Mouse (Mus musculus) retina, embryonic 14.5 days (tissue): ENCODE measurements at regions not wholly inside any gene's neighbourhood (a gene's known extent, or its start where the extent isn't known, plus 50 kb on each side); places are given as distances from the start of the nearest gene placed in this dataset.

Experiments
- DNase-seq: peaks from one replicate; pipeline ENCODE4 v3.0.0-alpha.2; 2015; ENCODE audit warnings: low spot score

DNA sequence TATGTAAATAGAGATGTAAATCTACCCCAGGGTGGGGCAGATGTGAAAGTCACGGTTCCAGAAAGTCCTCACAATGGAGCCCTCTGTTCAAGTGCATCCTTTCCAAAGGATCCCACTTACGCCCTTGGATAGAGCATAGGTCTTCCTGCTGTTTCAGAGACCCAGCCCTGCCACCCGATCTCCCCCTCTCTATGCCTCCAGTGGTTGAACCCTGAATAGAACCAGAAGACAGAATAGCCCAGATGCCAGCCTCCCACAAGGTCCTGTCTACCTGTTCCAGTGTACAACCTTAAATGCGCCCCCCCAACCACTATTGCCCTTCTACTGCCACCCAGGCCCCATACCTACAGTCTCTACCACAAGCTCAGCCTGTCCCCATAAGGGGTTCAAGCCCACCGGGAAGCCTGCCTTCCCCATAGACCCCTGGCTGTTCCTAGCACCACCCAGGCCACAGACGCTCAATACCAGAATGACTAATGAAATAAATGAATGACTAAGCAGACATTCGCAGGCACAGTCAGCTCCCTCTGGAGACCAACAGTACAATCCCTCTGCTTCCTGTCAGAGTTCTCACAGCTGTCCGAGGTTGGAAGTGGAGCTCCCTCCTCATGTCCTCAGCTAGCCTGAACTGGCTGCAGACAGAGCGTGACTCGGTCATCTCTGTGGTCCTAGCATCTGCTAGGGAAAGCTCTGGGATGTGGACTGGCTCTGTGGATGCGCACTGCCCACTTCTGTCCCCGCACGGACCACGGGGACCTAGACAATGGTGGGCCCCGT lies 133.4 kb upstream of the 1600014C23Rik start:
- no peak for DNase-seq

DNA sequence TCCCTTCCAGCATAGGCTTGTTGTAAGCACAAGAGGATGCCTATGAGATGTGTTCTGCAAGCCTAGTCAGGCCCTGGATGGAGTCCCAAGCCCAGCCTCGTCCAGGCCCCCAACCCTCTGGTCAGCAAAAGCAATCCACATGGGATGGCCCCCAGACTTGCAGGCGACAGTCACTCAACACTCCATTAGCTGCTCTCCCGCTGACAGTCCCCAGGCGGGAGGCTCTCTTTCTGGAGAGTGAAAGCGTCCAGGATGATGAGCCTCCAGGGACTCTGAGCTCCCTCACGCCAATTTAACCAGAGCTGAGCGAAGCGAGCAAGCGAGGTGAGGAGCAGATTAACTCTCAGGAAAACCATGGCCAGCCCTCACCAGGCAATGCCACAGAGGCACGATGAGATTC lies 132.7 kb upstream of the 1600014C23Rik start:
- no peak for DNase-seq

DNA sequence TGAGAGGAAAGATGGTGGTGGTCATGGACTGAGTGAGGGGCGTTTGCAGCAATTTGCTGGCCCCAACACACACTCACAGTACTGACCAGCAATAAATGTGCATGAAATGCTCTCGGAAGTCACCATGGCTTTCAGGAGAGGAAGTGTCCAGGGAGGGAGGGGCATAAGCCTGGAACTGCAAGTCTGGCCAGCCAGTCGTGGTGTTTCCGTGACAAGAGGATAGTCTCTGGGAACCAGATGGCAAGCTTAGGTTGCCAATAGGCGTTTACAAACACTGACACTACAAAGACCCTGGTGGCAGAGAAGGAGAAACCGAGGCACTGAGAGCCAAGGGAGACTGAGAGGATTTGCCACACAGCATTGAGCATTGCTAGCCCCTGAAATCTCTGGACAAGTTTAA lies 132.3 kb upstream of the 1600014C23Rik start:
- DNase-seq: no peak

DNA sequence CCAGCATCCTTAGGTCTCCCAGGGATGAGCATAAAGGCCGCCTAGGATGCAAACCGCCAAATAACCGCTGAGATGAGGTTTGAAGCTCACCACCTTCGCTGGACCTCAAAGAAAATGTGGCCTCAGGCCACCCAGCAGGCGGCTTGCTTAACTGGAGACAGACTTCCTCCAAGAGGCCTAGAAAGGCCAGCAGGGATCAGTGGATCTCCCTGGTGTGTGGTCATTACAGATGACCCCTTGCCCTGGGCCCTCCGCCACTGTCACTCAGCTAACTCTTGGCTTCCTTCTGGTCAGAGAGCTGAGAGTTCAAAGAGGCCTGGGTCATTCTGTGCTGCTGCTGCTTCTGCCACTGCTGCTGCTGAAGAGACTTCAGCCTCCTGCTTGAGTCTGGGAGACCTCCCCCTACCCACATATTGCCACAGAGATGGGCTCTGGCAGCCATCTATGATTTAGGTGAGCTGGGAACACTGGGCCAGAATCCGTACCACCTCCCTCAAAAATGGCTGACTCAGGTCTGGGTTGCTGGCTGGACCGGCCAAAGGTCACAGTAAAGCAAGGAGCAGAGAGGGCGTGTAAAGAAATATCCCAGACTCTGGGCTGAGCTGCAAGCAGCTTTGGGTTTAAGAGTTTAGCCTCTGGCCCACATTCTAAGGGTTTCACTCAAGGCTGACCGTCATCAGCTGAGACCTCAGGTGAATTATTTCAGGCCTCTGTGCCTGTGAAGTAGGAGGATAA lies 130.0 kb upstream of the 1600014C23Rik start:
- DNase-seq: no peak

DNA sequence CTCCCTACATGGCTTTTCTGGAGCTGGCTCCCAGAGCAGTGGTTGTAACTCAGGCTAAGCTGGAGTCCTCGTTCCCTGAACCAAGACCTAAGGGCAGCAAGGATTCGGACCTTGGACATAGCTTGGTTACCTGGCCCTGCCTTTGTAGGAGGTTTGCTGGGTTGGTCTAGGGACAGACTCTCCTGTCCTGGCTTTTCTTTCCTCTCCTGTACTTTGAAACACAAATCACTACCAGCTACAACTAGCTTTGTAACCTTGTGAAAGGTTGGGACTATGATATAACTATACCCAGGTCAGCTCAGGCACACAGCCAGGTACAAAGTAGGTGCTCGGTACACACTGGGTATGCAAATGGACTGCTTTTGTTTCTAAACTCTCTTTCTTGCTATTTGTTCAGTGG lies 129.4 kb upstream of the 1600014C23Rik start:
- DNase-seq: no peak

DNA sequence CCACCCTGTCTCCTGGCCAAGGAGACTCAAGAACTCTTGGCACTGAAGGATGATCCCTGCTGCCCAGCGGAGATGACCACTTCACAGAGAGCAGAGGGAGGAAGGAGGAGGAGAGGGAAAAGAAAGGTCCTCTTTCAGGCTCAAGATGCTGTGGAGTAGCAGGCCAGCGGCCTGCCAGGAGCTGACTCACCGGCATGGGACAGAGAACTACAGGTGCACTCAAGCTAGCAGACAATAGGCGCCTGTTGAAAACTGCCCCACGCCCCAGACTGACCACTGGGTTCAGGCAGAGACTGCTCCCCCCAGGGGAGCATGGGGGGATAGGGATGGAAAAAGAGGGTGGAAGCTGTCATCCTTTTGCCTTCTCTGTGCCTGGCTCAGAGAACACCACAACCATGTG lies 125.8 kb upstream of the 1600014C23Rik start:
- DNase-seq: no peak

DNA sequence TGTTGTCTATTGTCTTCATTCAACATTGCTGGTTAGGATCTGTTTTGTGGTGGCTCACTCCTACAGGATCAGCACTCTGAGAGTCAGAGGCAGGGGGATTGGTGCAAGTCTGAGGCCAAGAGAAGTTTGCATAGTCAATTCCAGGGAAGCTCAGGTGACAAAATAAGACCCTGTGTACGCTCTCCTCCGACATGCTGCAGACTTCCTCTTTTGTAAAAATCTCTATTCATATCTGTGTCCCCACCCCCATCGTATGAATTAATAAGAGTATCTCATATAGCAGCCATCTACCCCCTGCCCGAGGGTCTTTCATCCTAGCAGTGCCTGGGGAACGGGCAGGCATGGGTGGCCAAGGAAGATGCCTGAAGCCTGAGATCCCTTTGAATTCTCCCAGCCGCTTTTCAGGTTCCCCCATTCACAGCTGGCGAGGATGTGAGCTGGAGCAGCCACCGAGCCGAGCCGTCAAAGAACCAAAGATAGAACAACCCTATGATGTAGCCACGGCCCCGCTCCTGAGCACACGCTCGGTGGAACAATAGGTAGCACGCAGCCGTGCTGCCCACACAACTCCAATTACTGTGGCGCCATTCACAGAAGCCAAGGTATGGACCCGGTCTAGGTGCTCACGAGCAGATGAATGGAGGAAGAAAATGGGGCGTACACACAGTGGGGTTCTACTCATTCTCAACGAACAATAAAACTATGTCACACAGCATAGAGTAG lies 120.4 kb upstream of the 1600014C23Rik start:
- DNase-seq: no peak

DNA sequence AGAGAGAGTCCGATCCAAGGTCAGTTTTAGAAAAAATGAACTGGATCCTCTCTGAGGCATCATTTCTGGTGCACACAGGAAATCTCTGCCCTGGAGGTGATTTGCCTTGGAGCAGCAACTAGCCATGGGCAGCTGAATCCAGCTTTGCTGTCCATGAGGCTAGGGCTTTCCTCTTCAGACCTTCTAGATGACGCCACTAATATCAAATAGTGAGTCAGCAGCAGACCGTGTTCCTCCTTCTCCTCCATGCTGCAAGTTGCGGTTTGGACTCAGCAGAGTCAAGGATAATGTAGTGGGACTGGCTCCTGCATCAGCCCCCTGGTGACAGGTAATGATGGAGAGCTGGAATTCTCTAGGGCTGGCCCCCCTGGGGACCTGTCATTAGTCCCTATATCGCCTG lies 118.8 kb upstream of the 1600014C23Rik start:
- DNase-seq: no peak

DNA sequence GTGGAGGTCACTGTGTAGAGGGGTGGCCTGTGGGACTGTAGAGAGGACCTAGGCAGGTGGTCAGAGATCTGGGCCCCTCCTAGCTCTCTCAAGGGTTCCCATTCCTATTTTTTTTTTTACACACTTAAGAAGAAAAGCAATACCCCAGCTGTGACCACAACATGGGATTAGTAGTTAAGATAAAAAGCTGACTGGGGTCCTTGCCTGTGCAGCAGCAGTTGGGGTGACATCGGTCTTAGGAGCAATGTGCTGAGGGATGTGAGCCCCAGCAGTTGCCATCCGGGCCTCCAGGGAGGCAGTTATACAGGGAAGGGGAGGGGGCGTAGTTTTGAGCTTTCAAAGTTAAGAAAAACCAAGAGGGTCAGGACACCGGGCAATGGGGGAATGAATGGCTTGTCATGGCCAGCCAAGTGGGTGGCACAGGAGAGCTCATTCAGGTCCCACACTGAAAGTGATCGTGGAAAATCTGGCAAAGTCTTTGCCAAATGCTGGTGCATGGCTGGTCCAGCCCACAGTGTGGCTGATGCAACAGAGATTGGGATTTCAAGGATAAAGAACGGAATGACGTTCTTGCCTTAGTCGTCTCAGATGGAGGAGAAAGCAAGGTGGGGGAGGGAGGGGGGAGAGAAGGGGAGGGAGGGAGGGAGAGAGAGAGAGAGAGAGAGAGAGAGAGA lies 118.2 kb upstream of the 1600014C23Rik start:
- no peak for DNase-seq

DNA sequence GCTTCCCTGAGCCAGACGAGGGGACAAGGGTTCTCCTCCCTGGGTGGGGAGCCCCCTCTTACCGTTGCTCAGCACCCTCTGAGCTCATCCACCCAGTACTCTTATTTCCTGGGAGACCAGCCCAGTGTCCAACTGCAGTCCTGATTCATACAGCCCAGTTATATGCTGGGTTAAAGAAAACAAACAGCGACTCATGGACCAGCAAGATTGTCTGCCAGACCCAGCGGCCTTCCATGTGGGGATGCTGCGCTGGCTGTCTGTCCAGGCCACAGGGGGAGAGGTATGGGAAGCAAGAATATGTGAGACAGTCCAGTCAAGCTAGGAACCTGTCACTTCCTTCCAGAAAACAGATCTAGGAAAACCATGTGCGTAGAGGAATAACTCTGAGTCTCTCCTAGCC lies 117.3 kb upstream of the 1600014C23Rik start:
- no peak for DNase-seq

DNA sequence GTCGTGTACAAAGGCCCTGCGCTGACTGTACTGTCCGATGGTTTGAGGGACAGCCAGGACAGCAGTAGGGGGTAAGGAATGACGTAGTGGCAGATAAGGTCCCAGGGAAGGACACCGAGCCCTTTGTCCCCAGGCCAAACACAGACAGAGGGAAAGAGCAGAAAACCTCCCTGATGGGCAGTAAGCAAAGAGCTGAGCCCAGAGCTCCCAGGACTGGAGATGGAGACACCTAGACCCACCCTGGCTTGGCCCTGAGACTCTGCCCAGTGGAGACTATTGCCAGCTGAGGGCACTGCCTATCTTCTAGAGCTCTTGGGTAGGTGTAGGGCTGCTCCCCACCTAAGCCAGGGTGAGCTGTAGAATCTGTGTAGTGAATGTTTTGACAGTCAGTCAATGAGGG lies 116.5 kb upstream of the 1600014C23Rik start:
- no peak for DNase-seq

DNA sequence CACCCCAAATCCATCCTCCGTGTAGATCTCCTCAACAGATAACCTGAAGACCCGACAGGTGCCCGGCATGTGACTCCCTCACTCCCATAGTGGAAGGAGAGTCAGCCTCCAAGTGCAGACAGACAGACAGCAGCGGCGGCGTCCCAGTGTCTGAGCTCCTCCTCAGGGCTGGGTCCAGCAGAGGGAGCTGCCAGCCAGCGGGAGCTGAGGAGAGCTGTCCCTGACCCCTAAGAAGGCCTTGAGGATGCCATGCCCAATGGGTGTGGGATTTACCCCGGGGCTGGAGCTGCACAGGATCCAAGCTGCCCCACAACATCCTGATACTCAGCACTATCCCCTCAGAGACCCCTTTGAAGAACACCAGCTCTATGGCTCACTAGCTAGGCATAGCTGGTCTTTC lies 115.0 kb upstream of the 1600014C23Rik start:
- DNase-seq: peak; percentile 69

DNA sequence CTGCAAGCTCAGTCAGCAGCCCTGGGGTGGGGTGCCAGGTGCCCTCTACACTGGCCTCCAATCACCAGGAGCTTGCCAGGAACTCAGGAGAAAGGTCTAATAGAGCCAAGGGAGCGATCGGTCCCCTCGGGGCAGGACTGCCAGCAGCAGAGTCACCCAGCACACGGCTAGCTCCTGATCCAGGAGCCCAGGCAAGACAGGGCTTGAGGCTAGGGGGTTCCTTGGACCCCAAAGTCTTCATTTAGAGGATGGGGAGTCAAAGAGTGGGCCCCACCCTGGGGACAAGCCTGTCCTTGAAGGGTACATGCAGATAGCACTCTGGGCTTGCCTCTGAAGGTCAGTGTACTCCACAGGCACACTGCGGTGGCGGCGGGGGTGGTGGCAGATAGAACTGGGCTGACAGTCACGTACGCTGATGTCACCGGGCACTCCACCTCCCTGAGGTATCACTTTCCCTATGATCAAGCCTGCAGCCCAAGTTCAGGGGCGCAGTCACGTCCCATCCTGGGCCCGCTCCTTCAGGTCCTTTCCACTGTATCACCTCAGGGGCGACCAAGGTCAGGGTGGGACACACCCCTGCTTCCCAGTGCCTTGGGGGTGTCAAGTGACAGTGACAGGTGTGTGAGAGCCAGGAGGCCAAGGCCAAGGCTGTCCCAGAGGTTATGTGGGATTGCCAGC lies 114.2 kb upstream of the 1600014C23Rik start:
- no peak for DNase-seq

DNA sequence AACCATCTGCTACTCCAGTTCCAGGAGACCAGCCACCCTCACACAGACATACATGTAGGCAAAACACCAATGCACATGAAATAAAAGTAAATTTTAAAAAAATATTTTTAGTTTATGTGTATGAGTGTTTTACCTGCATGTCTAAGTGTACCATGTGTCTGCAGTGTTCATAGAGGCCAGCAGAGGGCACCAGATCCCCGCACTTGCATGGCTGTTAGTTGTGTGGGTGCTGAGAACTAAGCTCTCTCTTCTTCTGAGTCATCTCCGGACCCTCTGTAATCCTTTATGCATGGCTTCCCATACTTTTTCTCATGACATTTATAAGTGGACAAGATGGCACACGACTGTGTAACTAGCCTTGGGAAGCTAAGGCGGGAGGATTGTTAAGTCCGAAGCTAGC lies 112.2 kb upstream of the 1600014C23Rik start:
- DNase-seq: no peak

DNA sequence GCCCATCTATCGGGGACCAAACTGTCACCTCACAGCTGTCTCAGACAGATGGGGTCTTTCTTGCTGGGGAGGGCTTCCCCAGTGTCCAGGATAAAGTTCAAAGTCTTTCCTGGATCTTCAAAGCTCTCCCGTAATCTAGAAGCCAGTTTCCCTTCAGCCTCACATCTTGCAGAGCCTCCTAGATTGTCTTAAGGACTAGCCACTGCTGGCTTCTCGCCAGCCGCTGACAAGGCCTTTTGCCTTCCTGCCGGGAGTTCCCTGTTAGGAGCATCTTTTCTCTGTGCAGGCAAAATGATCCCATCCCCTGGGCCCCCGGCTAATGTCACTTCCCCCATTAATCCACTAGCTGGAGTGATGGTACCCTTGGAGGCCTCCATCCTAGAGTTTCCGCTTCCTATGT lies 103.1 kb upstream of the 1600014C23Rik start:
- no peak for DNase-seq

DNA sequence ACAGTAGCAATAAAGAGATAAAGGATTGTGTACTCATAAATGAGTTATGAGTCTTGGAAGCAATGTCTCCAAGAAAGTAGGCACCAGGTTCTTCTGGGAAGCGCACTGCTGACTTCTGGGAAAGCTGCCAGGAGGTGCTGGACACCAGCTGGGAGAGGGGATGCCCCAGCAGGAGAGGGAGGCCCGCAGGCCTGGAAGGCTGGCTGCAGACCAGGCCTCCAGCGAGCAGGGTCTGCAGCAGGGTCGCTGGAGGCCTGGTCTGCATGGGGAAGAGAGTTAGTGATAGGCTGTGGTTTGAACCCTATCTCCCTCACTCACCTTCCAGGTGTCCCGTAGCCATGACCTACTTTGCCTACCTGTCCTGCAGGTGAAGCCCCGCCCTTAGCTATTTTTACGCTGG lies 102.6 kb upstream of the 1600014C23Rik start:
- no peak for DNase-seq

DNA sequence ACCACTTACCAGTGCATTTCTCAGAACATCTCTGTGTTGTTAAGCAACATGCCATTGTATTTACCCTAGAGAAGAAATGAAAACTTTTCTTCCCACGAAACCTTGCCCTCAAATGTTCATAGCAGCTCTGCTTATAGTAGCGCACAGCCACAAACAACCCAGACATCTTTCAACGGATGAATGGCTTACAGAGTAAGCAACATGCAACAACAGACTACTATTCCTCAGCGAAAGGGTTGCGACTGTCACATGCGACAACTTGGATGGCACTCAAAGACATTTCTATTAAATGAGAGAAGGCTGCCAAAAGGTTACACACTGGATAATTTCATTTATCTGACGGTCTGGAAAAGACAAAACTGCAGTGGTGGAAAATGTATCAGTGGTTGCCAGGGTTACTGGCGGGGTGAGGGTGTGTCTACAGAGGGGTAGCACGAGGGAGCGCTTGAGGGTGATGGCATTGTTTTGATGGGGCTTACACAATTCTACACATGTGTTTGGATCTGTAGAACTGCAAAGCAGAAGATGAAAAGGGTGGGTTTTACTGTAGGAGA lies 101.0 kb upstream of the 1600014C23Rik start:
- DNase-seq: no peak

DNA sequence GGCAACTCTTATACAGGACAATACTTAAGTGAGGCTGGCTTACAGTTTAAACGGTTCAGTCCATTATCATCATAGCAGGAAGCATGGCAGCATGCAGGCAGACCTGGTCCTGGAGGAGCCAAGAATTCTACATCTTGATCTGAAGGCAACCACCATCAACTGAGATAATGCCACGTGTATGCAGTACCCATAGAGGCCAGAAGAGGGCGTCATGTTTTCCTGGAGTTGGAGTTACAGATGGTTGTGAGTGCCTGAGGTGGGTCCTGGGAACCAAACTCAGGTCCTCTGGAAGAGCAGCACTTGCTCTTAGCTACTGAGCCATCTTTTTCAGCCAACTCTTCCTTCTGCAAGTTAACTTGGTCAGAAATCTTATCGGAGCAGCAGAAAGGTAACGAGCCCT lies 96.7 kb upstream of the 1600014C23Rik start:
- DNase-seq: no peak

DNA sequence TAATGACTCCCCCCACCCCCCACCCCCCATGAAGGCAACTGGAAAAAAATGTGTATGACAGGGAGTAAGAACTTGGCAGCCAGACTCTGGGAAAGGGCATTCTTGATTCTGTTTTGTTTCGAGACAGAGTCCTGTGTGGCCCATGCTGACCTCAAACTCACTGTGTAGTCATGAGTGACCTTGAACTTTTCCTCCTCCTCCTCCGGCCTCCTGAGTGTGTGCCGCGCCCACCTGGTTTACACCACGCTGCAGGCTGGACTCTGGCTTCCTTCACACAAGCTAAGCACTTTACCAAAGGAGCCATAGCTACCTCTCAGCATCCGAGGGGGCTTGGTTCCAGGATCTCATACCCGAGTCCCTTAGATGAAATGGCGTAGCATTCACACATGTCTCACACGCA lies 95.9 kb upstream of the 1600014C23Rik start:
- no peak for DNase-seq

DNA sequence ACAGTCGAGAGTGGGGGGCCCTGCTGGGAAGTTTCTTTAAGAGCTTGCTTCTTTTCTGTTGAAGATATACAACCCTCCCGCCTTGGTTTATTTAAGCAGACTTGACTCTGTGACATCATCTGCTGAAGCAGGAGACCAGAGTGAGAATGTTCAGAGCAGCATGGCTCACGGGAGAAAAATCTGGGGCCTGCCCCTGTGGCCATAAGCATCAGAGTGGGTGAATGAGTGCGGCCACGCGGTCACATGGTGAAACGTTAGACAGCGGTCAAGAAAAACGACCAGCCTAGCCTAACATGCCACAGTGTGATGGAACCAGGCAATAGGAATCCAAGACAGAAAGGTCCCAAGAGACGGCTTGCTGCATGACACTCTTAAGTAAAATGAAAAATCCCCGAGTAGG lies 95.2 kb upstream of the 1600014C23Rik start:
- DNase-seq: no peak

DNA sequence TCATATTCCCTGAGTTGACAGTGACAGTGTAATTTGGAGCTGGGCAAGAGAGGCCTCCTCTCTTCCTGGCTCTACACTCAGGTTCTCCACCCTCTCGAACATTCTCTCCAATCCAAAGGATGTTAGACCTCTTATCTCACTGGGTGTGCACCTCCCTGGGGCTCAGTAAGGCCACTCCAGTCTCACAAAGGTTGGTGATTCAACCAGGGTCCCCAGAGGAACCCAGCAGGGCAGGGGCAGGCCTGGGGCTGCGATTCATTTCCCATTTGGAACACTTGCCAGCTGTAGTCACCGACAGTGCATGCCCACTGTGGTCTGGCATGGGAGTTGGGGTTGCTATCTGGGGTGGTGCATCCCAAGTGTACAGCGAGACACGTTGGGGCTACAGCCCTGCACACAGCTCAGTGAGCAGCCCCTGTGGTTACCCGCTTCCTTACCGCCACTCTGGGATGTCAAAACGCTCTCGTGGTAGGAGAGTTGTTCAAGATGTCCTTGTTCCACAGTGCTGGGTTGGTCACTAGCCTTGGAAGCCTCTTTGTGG lies 94.7 kb upstream of the 1600014C23Rik start:
- no peak for DNase-seq
